Mouse (Mus musculus): Measurements from ENCODE around the gene Pacsin3.

Gene Pacsin3

GRCm38 (mm10) chr2:91301836-91302235, 46.1 kb downstream of the Pacsin3 start:
- DNase-seq (ENCODE audit: extremely low read depth, insufficient read length, low spot score), result no peak

DNA sequence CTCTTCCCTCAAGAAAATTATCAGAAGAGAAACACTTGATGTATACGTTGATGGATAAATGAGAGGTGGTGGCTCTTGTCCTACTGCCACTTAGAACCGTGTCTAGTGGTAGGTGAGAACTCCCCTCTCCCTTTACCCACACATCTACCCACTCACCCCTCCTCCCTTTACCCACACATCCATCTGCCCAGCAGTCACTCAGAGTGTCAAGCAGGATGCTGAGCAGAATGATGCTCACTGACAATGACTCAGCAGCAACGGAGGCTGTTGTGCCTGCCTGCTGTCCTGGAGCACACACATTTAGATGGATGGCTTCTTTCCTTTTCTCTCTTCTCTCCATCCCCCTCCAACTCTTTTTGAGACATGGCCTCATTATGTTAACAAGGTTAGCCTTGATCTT, 47.1 kb downstream of the Pacsin3 start:
- DNase-seq (ENCODE audit: extremely low read depth, insufficient read length, low spot score), result no peak

- DNase-seq (ENCODE audit: extremely low read depth, insufficient read length, low spot score), result no peak
Measured at GRCm38 (mm10) chr2:91305926-91306325, 50.2 kb downstream of the Pacsin3 start.

GRCm38 (mm10) chr2:91306589-91306988, 50.8 kb downstream of the Pacsin3 start:
- no peak for DNase-seq (ENCODE audit: extremely low read depth, insufficient read length, low spot score)

DNA sequence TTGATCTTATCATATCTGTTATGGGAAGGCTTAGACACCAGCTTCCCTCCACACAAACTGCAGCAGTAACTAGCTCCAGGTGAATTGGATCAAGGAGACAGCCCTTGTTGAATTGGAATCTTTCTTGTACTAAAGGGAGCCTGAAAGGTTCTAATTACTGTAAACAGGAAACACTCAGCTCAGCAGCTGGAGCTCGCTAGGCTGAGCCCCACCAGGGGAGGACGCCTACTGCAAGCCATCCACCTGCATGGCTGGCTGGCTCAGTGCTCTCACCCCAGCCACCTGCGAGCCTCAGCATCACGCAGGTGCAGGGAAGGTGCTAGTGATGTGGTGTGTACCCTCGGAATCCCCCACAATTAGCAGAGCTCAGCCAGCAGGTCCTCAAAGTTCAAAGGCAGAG, 52.9 kb downstream of the Pacsin3 start:
- DNase-seq (ENCODE audit: extremely low read depth, insufficient read length, low spot score), result no peak

DNA sequence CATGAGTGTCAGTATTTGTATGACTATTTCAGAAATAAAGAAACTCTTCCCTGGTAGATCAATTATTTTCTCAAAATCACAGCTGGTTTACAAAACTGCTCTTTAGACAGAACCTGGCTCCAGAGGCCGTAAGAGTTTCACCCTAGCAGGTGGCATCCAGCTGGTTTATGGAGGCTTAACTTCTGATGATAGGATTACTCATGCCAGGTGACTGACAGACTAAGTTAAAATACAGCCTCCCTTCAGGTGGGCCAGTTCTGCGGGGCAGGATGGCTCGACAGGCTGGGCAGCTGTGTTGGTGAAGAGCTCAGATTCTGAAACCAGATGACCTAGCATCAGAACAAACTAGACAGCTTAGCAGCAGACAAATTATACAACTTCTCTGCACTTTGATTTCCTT, 53.8 kb downstream of the Pacsin3 start:
- no peak for DNase-seq (ENCODE audit: extremely low read depth, insufficient read length, low spot score)

DNA sequence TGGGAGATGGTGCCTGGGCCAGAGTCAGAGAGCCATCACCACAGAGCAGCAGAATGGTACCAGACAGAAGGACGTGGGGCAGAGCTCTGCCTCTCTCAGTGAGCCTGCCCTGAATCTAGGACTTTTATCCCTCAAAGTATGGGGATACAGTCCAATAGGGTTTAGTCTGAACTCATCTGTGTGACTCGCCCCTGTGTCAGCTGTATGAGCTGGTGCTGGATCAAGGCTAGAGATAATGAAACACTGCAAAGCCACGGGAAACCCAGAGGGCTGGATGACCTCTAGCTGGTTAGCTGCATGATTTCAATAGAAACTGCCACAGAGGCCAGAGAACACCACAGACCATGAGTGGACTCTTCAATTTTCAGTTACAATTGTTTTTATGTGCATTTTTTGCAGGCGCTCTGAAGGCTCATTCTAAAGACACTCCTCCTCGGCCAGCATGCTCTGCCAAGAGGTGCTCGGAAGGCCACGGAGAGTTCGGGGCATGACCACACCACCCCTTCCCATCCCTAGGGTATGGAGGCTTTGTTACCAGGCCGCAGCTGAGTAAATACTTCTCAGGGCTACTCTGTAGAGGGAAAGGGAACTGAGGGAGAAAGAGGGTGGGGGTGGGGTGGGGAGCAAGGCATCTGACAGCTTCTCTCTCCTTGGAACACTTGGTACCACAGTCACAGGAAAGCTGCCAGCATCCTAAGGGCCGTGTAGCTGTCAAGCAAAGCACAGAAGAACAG, 57.0 kb downstream of the Pacsin3 start:
- DNase-seq (ENCODE audit: extremely low read depth, insufficient read length, low spot score), result no peak

DNA sequence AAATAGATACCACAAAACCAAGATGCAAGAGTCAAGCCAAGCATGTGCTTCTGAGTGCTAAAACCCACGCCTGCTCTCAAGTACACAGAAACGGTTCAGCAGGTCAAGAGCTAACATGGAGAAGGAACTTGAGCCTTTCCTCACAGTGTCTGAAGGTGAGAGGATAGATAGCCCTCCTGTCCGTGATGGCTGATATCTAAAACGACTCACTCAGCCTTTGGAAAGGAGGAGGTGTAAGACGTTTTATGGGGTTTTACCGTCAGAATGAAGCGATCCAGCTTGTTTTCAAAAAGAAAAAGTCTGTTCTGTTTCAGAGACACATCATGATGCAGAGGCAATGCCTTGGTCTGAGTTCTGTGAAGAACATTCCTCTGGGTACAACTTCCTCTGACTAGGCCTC, 58.4 kb downstream of the Pacsin3 start:
- no peak for DNase-seq (ENCODE audit: extremely low read depth, insufficient read length, low spot score)

Measured in 3134 (cell line).